Mouse (Mus musculus): ENCODE results near the gene Gm49369.
"Not testable (repeated sequence)": the region's sequence is repeated elsewhere in the genome, so short reads cannot be mapped to it uniquely, and the experiment has no call there.

The Gm49369 gene

DNA sequence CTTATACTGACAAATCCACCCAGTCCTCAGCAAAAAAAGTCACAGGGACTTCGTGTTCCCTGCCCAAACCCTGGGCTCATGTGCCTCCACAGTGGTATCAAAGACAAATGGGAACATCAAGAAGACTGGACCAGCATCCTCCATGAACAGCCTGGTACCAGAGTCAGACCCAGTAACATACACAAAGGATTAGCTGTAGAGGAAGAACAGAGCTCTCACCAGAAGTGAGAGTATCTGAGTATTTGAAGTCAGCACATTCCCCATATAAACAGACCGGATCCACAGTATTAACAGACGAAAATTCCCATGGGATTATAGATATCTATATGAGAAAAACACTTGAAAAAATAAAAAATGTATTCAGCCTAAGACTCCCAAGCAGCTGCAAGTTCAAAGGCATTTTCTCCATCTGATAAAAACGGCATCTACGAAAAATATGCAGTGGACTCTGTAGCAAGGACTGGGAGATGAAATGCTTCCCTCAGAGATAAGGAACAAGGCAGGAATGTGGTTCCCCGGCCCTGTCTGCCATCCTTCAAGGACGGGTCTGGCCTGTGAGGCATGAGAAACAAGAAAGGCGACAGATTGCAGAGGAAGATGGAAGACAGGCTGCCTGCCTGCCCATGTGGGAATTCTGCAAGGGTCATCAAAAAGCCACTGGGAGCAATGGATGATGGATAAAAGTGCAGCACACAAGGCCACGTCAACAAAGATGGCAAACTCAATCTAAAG, 55.6 kb downstream of the Gm49369 start:
- no peak for DNase-seq

DNA sequence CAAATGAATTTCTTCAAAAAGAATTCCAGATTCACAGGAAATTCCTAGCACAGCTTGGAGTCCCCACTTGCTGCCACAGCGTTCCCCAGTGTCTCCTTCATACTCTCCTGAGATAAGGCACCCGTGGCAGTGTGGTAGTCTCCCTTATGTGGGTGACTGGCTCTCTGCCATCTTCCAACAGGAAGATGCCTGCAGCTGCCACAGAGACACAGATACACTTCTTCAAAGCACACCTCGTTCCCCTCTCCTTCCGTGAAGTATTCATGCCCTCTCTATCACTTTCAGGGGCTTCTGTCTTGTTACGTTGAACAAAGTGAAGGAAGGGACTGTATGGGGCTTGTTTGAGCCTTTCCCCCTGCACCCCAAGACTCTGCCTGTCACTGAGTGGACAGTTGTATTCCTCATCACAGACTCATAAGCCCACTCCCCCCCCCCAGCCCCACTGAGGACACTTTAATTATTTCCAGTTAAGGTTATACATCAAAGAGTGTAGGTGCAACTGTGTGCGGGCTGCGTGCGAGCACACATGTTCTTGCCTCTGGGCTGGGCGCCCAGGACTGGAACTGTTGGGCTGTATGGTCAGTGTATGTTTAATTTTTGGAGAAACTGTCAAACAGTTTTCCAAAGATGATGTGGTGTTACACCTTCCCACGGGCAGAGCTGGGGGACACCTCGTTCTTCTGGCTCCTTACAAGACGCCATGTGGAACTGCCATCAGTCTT, 58.9 kb downstream of the Gm49369 start:
- no peak for DNase-seq

DNA sequence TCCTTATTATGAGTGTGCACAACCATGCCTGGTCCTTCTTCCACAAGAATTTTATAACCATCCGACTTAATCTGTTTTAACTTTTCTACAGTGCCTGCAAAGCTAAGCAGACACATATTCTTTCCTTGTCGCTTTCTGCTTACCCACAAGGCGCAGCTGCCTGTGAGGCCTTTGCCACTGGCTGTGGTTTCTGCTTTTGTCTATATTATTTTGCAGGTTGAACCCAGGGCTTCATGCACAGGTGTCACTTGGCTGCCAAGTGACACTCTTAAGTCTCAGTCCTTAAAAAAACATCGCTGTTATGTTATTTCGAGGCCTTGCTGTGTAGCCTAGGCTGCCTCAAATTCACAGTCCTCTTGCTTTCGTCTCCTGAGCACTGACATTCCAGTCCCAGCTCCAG, 59.8 kb downstream of the Gm49369 start:
- DNase-seq: no peak

DNA sequence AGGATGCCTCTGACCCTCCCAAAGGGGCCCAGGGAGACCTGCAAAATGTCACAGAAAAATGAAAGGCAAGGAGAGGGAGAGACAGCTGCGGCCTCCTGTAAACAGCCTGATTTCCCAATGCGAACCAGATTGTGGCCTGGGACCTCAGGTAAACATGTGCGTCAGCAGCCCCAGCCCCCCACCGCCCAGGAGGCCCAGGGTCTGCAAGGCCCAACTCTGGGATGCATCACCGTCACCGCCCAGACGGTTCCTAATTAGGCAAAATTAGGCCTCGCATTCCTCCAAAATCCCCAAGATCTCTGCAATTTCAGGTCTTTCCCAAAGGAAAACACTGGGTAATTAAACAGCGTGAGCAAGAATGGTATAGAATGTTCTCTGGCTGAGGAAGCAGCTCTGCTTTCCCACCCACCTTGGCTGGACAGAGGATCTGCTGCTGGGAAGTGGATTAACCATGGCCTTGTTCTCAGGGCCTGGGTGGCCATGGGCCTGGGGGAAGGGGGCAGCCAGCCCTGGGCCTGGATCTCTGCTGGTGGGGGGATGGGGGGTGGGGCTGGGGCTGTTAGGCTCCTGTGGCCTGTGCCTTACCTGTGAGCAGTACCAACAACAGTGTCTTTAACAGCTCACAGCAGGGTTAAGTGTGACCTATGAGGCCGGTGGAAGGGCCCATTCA, 60.7 kb downstream of the Gm49369 start:
- DNase-seq: not testable (repeated sequence)
